Mouse (Mus musculus) stomach, embryonic 16.5 days (tissue): ENCODE measurements around the gene Mdp1. TPM values are rescaled to one million over a fixed set of nuclear protein-coding genes. Genes with fewer than 3 reads are reported as not detected.
A peak's percentile ranks its signal among the peaks of the same experiment; 100 is the strongest.

Experiments used
- ATAC-seq: fragments of 200-750 bp; cut with Nextera tagmentation; 2 replicates; pipeline ENCODE4 v1.8.0; 2017; ENCODE audit warnings: moderate number of reproducible peaks, moderate TSS enrichment; ENCODE audit not compliant: insufficient read depth, low FRiP score
- H3K27ac ChIP-seq: fragments of 300-500 bp; sonication (generic); 2 replicates; pipeline ENCODE4 v1.5.1; 2014; ENCODE audit warnings: low read length
- H3K27me3 ChIP-seq: fragments of 300-500 bp; sonication (generic); 2 replicates; pipeline ENCODE4 v1.6.1; 2014; ENCODE audit warnings: low read length, control low read depth, mixed read lengths; ENCODE audit not compliant: control insufficient read depth, insufficient read depth
- H3K36me3 ChIP-seq: fragments of 300-500 bp; sonication (generic); 2 replicates; pipeline ENCODE4 v1.6.1; 2014; ENCODE audit warnings: low read length; ENCODE audit not compliant: control insufficient read depth, insufficient read depth
- H3K4me1 ChIP-seq: fragments of 300-500 bp; sonication (generic); 2 replicates; pipeline ENCODE4 v1.6.1; 2014; ENCODE audit warnings: low read length, control low read depth, mixed read lengths; ENCODE audit not compliant: control insufficient read depth, insufficient read depth
- H3K4me2 ChIP-seq: fragments of 300-500 bp; sonication (generic); 2 replicates; pipeline ENCODE4 v1.6.1; 2014; ENCODE audit warnings: low read depth, low read length, mixed read lengths
- H3K4me3 ChIP-seq: fragments of 300-500 bp; sonication (generic); replicated peaks from 2 replicates; pipeline ENCODE4 v1.5.1; 2014; ENCODE audit warnings: mild to moderate bottlenecking, low read length
- H3K9ac ChIP-seq: fragments of 300-500 bp; sonication (generic); 2 replicates; pipeline ENCODE4 v1.6.1; 2014; ENCODE audit warnings: low read length
- H3K9me3 ChIP-seq: fragments of 300-500 bp; sonication (generic); replicated peaks from 2 replicates; pipeline ENCODE4 v1.6.1; 2016; ENCODE audit warnings: low read length, control low read depth; ENCODE audit not compliant: control insufficient read depth
- WGBS: fragments of 180-500 bp; shearing (Covaris S2); extraction: QIAGEN DNeasy Blood & Tissue Kit; methylation state at CpG from one replicate; pipeline ENCODE4 v1.1.7; 2014; 5-methylcytosine and 5-hydroxymethylcytosine counted together
- polyA plus RNA-seq: library from polyadenylated mRNA; unstranded; fragments of >200 nt; fragmentation: Nextera tagmentation; extraction: Ambion mirVana; gene quantifications from 2 replicates; pipeline ENCODE4 v1.2.1, GENCODE M21; 2015

The Mdp1 gene
- polyA plus RNA-seq, 1 experiment from 2014 or later = 55.8 TPM

- ATAC-seq = peak; percentile 75
- peaks cover 29% of the 10 kb centered on the region for H3K36me3 ChIP-seq
- peak within 1 kb of the TSS; percentile 79 for H3K9ac ChIP-seq
- H3K27me3 ChIP-seq = no peaks in the 10 kb centered on the region
- H3K4me3 ChIP-seq = peak within 1 kb of the TSS; percentile 70
- H3K4me1 ChIP-seq = peaks cover 15% of the 10 kb centered on the region
- H3K27ac ChIP-seq = peak within 1 kb of the TSS; percentile 47; the same call in 1 of the 2 replicates
- H3K4me2 ChIP-seq = peak within 1 kb of the TSS; percentile 86
- H3K9me3 ChIP-seq = no peaks in the 10 kb centered on the region
- WGBS = under 1% methylated on average over 33 of the region's 33 CpGs
Observed at GRCm38 (mm10) chr14:55635523-55636007, 24.7 kb downstream of the Mdp1 start, which contains the start of gene Ipo4. Gene Ipo4 (minus strand): TSS chr14:55635957.

- Histone ChIP-seq H3K4me1 (peaks cover 15% of the 10 kb centered on the region), H3K9me3 (no peaks in the 10 kb centered on the region), H3K9ac (peak overlapping the region; percentile 79), H3K27ac (peak overlapping the region; percentile 47; the same call in 1 of the 2 replicates), H3K4me2 (peak overlapping the region; percentile 86), H3K36me3 (peaks cover 24% of the 10 kb centered on the region), H3K4me3 (peak overlapping the region; percentile 70), H3K27me3 (no peaks in the 10 kb centered on the region)
- ATAC-seq = peak; percentile 51
- 2% methylated on average over 23 of the region's 23 CpGs for WGBS
Observed at GRCm38 (mm10) chr14:55634874-55635522, 25.3 kb downstream of the Mdp1 start.

DNA sequence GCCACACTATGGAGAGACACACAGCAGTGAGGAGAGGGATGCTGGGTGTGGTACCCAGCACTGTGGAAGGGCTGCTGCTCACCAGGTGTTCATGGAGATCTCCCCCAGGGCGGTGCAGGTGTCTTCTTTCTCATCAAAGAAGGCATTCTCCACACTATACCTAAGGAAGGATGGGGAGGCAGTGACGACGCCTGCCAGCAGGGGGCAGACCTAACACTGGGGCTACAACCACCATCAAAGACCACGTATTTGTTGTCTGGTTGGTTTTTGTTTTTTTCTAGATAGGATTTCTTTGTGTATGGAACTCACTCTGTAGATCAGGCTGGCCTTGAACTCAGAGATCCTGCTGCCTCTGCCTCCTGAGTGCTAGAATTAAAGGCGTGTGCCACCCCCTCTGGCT lies 31.0 kb downstream of the Mdp1 start:
- no peaks in the 10 kb centered on the region for H3K27me3 ChIP-seq
- H3K9ac ChIP-seq = no peak overlapping the region
- no peak for ATAC-seq
- peaks cover 4% of the 10 kb centered on the region; the same call in 1 of the 2 replicates for H3K4me1 ChIP-seq
- peaks cover 30% of the 10 kb centered on the region for H3K36me3 ChIP-seq
- no peak overlapping the region for H3K27ac ChIP-seq
- WGBS = 51% methylated on average over 5 of the region's 5 CpGs
- H3K9me3 ChIP-seq = no peaks in the 10 kb centered on the region
- no peak overlapping the region for H3K4me3 ChIP-seq
- no peak overlapping the region for H3K4me2 ChIP-seq

DNA sequence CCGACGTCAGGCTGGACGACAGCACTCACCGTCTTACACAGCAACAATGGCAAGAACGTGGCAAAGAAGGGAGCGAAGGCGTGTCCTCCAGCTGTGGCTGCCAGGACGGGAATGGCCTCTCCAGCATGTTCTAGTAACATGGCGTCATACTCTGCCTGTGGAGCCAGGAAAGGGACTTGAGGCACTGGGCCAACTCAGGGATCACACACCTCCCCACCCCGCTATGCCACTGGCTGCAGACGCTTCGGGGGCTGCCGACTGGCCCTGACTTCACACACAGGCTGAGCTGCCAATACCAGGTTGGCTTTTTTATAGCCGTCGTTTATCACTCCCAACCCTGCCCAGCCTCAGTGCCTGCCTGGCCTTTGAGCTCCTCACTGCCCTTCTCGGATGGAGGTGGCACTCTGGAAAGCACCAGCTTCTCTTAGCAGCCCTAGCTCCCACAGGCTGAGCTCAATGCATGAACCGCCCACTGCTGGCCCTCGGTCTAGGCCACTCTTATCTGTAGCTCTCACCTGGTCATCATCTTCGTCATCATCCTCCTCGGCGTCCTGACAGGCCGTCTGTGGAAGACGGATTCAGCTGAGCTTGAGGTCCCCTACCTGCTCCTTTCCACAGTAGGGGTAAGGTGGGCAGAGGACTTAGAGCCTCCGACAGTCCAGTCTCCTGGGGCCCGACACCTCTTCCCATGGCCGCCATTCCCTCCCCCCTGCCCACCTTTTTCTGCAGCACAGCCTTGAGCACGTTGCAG lies 32.1 kb downstream of the Mdp1 start:
- H3K27ac ChIP-seq = no peak overlapping the region
- H3K36me3 ChIP-seq = peaks cover 26% of the 10 kb centered on the region
- H3K9ac ChIP-seq = no peak overlapping the region
- H3K9me3 ChIP-seq = no peaks in the 10 kb centered on the region
- H3K27me3 ChIP-seq = no peaks in the 10 kb centered on the region
- 84% methylated on average over 27 of the region's 27 CpGs for WGBS
- no peak overlapping the region for H3K4me3 ChIP-seq
- no peak for ATAC-seq
- H3K4me2 ChIP-seq = no peak overlapping the region
- no peaks in the 10 kb centered on the region for H3K4me1 ChIP-seq

DNA sequence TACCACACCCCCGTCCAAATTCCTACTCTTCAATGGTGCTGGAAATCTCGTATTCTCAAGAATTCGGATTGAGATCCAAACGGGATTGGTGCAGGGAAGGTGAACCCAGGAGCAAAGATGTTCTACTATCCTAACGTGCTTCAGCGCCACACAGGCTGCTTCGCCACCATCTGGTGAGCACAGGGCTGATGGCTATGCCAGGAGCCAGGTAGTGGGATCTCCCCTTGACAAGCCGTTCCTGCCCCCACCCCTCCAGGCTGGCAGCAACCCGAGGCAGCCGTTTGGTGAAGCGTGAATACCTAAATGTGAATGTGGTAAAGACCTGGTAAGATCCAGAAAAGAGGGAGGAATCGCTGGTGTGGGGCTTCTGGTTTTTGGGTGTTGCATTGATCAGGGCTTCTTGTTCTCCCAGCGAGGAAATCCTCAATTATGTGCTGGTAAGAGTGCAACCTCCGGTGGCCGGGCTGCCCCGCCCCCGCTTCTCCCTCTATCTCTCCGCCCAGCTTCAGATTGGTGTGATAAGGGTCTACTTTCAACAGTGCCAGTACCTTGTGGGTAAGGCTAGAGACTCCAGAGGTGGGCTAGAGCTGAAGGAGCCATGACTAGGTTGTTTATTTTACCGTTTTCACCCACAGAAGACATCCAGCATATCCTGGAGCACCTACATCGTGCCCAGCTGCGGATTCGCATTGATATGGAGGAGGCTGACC lies 41.7 kb downstream of the Mdp1 start:
- no peak overlapping the region for H3K27ac ChIP-seq
- H3K36me3 ChIP-seq = no peaks in the 10 kb centered on the region
- H3K4me2 ChIP-seq = peak overlapping the region; percentile 51
- peak overlapping the region; percentile 46 for H3K9ac ChIP-seq
- H3K4me1 ChIP-seq = peaks cover 8% of the 10 kb centered on the region
- peak; percentile 41; the same call in 1 of the 2 replicates for ATAC-seq
- H3K27me3 ChIP-seq = no peaks in the 10 kb centered on the region
- H3K9me3 ChIP-seq = no peaks in the 10 kb centered on the region
- 28% methylated on average over 22 of the region's 22 CpGs for WGBS
- peak overlapping the region; percentile 32 for H3K4me3 ChIP-seq

DNA sequence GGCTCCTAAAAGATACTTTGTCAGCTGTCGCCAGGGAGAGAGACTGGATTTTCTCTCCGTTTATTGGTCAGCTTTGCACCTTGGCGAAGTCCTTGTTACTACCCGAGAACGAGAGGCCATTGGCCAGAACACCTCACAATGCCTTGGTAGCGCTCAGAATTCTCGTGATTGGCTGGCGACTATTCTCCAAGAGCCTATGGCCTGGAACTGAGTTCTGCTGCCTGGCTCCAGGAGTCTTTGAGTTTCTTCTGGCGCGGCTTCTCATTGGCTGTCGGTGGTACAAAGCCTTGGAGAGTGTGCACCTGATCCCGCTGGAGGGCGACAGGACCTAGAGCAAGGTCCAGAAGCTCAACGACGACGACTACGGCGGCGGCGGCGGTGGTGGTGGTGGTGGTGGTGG lies 42.5 kb downstream of the Mdp1 start, which contains the start of gene Rec8:
TSS of gene Rec8 (plus strand) at position 216 of the 400 bp plus-strand sequence.
- Histone ChIP-seq H3K9me3 (no peaks in the 10 kb centered on the region), H3K27me3 (no peaks in the 10 kb centered on the region), H3K4me2 (peak within 1 kb of the TSS; percentile 51), H3K4me3 (peak within 1 kb of the TSS; percentile 32), H3K4me1 (peaks cover 8% of the 10 kb centered on the region), H3K9ac (peak within 1 kb of the TSS; percentile 46), H3K36me3 (no peaks in the 10 kb centered on the region), H3K27ac (no peak within 1 kb of the TSS)
- 17% methylated on average over 21 of the region's 21 CpGs for WGBS
- peak; percentile 88 for ATAC-seq

- no peak overlapping the region for H3K4me3 ChIP-seq
- no peak overlapping the region for H3K27ac ChIP-seq
- H3K4me2 ChIP-seq = no peak overlapping the region
- 70% methylated on average over 2 of the region's 2 CpGs for WGBS
- no peaks in the 10 kb centered on the region for H3K36me3 ChIP-seq
- H3K9ac ChIP-seq = no peak overlapping the region
- peaks cover 8% of the 10 kb centered on the region for H3K4me1 ChIP-seq
- H3K27me3 ChIP-seq = no peaks in the 10 kb centered on the region
- H3K9me3 ChIP-seq = no peaks in the 10 kb centered on the region
- no peak for ATAC-seq
Observed at GRCm38 (mm10) chr14:55616844-55617243, 43.5 kb downstream of the Mdp1 start.

DNA sequence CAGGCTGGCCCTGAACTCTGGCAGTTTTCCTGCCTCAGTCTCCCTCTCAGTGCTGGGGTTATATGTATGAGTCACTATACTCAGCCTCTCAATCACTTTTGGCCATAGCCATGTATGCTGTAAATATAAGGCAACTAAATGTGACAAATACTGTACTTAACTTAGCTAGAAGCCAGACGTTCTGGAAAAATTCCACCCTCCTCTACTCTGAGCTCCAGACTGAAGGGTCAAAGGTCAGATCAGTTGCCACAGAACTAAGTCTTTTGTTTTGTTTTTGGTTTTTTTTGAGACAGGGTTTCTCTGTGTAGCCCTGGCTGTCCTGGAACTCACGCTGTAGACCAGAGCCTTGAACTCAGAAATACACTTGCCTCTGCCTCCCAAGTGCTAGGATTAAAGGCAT lies 44.4 kb downstream of the Mdp1 start:
- Histone ChIP-seq H3K36me3 (no peaks in the 10 kb centered on the region), H3K4me2 (no peak overlapping the region), H3K4me3 (no peak overlapping the region), H3K4me1 (peaks cover 8% of the 10 kb centered on the region), H3K9ac (no peak overlapping the region), H3K27me3 (no peaks in the 10 kb centered on the region), H3K27ac (no peak overlapping the region), H3K9me3 (no peaks in the 10 kb centered on the region)
- ATAC-seq = no peak
- 45% methylated on average over 2 of the region's 2 CpGs for WGBS
